Mouse (Mus musculus): ENCODE results near the gene Zbtb7b. TPM values are rescaled to one million over a fixed set of nuclear protein-coding genes. Genes with fewer than 3 reads are reported as not detected.

The Zbtb7b gene
- polyA plus RNA-seq, 1 experiment from 2014 or later = 4.8 TPM

- WGBS = 2% methylated on average over 19 of the region's 21 CpGs
- Histone ChIP-seq H3K27me3 (ENCODE audit: control insufficient read depth, insufficient read depth, low read depth, low read length) (no peaks in the 10 kb centered on the region), H3K27ac (ENCODE audit: low read length) (peak overlapping the region; percentile 90), H3K9ac (ENCODE audit: low read length) (peak overlapping the region; percentile 97), H3K4me3 (ENCODE audit: low read length) (peak overlapping the region; percentile 79), H3K4me2 (ENCODE audit: low read depth, low read length) (peak overlapping the region; percentile 79), H3K36me3 (ENCODE audit: control insufficient read depth, insufficient read depth, low read length) (peaks cover 9% of the 10 kb centered on the region), H3K4me1 (replicated peaks; ENCODE audit: control insufficient read depth, insufficient read depth, low read length) (peaks cover 39% of the 10 kb centered on the region), H3K9me3 (ENCODE audit: control insufficient read depth, low read length) (no peaks in the 10 kb centered on the region)
- ATAC-seq (ENCODE audit: low read depth) = no peak; the same call in 1 of the 2 replicates
These were observed 57.4 kb downstream of the Zbtb7b start for GRCm38 (mm10) chr3:89337062-89337720.

- 13% methylated on average over 6 of the region's 6 CpGs for WGBS
- no peak overlapping the region for H3K27ac ChIP-seq (ENCODE audit: low read length)
- no peak for ATAC-seq (ENCODE audit: low read depth)
- peak overlapping the region; percentile 79 for H3K4me3 ChIP-seq (ENCODE audit: low read length)
- H3K27me3 ChIP-seq (ENCODE audit: control insufficient read depth, insufficient read depth, low read depth, low read length) = no peaks in the 10 kb centered on the region
- H3K36me3 ChIP-seq (ENCODE audit: control insufficient read depth, insufficient read depth, low read length) = peaks cover 9% of the 10 kb centered on the region
- H3K9ac ChIP-seq (ENCODE audit: low read length) = peak overlapping the region; percentile 97
- peaks cover 39% of the 10 kb centered on the region for H3K4me1 ChIP-seq (replicated peaks; ENCODE audit: control insufficient read depth, insufficient read depth, low read length)
- H3K9me3 ChIP-seq (ENCODE audit: control insufficient read depth, low read length) = no peaks in the 10 kb centered on the region
- peak overlapping the region; percentile 79 for H3K4me2 ChIP-seq (ENCODE audit: low read depth, low read length)
These were observed 58.0 kb downstream of the Zbtb7b start for GRCm38 (mm10) chr3:89336529-89336928.

GRCm38 (mm10) chr3:89333053-89333452 is 61.5 kb downstream of the Zbtb7b start:
- no peak overlapping the region for H3K4me3 ChIP-seq (ENCODE audit: low read length)
- H3K27me3 ChIP-seq (ENCODE audit: control insufficient read depth, insufficient read depth, low read depth, low read length) = no peaks in the 10 kb centered on the region
- H3K4me1 ChIP-seq (replicated peaks; ENCODE audit: control insufficient read depth, insufficient read depth, low read length) = peaks cover 17% of the 10 kb centered on the region
- H3K27ac ChIP-seq (ENCODE audit: low read length) = no peak overlapping the region
- 51% methylated on average over 11 of the region's 11 CpGs for WGBS
- H3K4me2 ChIP-seq (ENCODE audit: low read depth, low read length) = no peak overlapping the region
- ATAC-seq (ENCODE audit: low read depth) = no peak
- no peaks in the 10 kb centered on the region for H3K9me3 ChIP-seq (ENCODE audit: control insufficient read depth, low read length)
- peaks cover 9% of the 10 kb centered on the region for H3K36me3 ChIP-seq (ENCODE audit: control insufficient read depth, insufficient read depth, low read length)
- H3K9ac ChIP-seq (ENCODE audit: low read length) = no peak overlapping the region

- peaks cover 21% of the 10 kb centered on the region for H3K4me1 ChIP-seq (replicated peaks; ENCODE audit: control insufficient read depth, insufficient read depth, low read length)
- no peak overlapping the region for H3K9ac ChIP-seq (ENCODE audit: low read length)
- peaks cover 9% of the 10 kb centered on the region for H3K36me3 ChIP-seq (ENCODE audit: control insufficient read depth, insufficient read depth, low read length)
- no peaks in the 10 kb centered on the region for H3K9me3 ChIP-seq (ENCODE audit: control insufficient read depth, low read length)
- no peak overlapping the region for H3K27ac ChIP-seq (ENCODE audit: low read length)
- WGBS = 34% methylated on average over 12 of the region's 12 CpGs
- no peaks in the 10 kb centered on the region for H3K27me3 ChIP-seq (ENCODE audit: control insufficient read depth, insufficient read depth, low read depth, low read length)
- H3K4me3 ChIP-seq (ENCODE audit: low read length) = no peak overlapping the region
- no peak for ATAC-seq (ENCODE audit: low read depth)
- H3K4me2 ChIP-seq (ENCODE audit: low read depth, low read length) = no peak overlapping the region
These were observed 62.1 kb downstream of the Zbtb7b start for GRCm38 (mm10) chr3:89332476-89332875.

GRCm38 (mm10) chr3:89332013-89332412 is 62.6 kb downstream of the Zbtb7b start:
- no peak for ATAC-seq (ENCODE audit: low read depth)
- Histone ChIP-seq H3K4me1 (replicated peaks; ENCODE audit: control insufficient read depth, insufficient read depth, low read length) (peaks cover 21% of the 10 kb centered on the region), H3K27ac (ENCODE audit: low read length) (no peak overlapping the region), H3K4me3 (ENCODE audit: low read length) (no peak overlapping the region), H3K4me2 (ENCODE audit: low read depth, low read length) (no peak overlapping the region), H3K27me3 (ENCODE audit: control insufficient read depth, insufficient read depth, low read depth, low read length) (no peaks in the 10 kb centered on the region), H3K9ac (ENCODE audit: low read length) (no peak overlapping the region), H3K9me3 (ENCODE audit: control insufficient read depth, low read length) (no peaks in the 10 kb centered on the region), H3K36me3 (ENCODE audit: control insufficient read depth, insufficient read depth, low read length) (peaks cover 9% of the 10 kb centered on the region)
- 42% methylated on average over 10 of the region's 10 CpGs for WGBS

GRCm38 (mm10) chr3:89331561-89331960 is 63.0 kb downstream of the Zbtb7b start:
- Histone ChIP-seq H3K4me1 (replicated peaks; ENCODE audit: control insufficient read depth, insufficient read depth, low read length) (peaks cover 18% of the 10 kb centered on the region), H3K4me3 (ENCODE audit: low read length) (no peak overlapping the region), H3K27me3 (ENCODE audit: control insufficient read depth, insufficient read depth, low read depth, low read length) (no peaks in the 10 kb centered on the region), H3K9ac (ENCODE audit: low read length) (no peak overlapping the region), H3K27ac (ENCODE audit: low read length) (no peak overlapping the region), H3K36me3 (ENCODE audit: control insufficient read depth, insufficient read depth, low read length) (peaks cover 9% of the 10 kb centered on the region), H3K9me3 (ENCODE audit: control insufficient read depth, low read length) (no peaks in the 10 kb centered on the region), H3K4me2 (ENCODE audit: low read depth, low read length) (no peak overlapping the region)
- 67% methylated on average over 13 of the region's 13 CpGs for WGBS
- no peak for ATAC-seq (ENCODE audit: low read depth)

GRCm38 (mm10) chr3:89330948-89331347 is 63.6 kb downstream of the Zbtb7b start:
- H3K9me3 ChIP-seq (ENCODE audit: control insufficient read depth, low read length) = no peaks in the 10 kb centered on the region
- H3K36me3 ChIP-seq (ENCODE audit: control insufficient read depth, insufficient read depth, low read length) = peaks cover 9% of the 10 kb centered on the region
- WGBS = 26% methylated on average over 10 of the region's 10 CpGs

GRCm38 (mm10) chr3:89330346-89330745 is 64.2 kb downstream of the Zbtb7b start:
- Histone ChIP-seq H3K4me2 (ENCODE audit: low read depth, low read length) (no peak overlapping the region), H3K36me3 (ENCODE audit: control insufficient read depth, insufficient read depth, low read length) (peaks cover 9% of the 10 kb centered on the region), H3K27me3 (ENCODE audit: control insufficient read depth, insufficient read depth, low read depth, low read length) (no peaks in the 10 kb centered on the region), H3K4me1 (replicated peaks; ENCODE audit: control insufficient read depth, insufficient read depth, low read length) (peaks cover 10% of the 10 kb centered on the region), H3K4me3 (ENCODE audit: low read length) (no peak overlapping the region), H3K9me3 (ENCODE audit: control insufficient read depth, low read length) (no peaks in the 10 kb centered on the region), H3K27ac (ENCODE audit: low read length) (no peak overlapping the region), H3K9ac (ENCODE audit: low read length) (no peak overlapping the region)
- WGBS = 47% methylated on average over 3 of the region's 3 CpGs
- no peak for ATAC-seq (ENCODE audit: low read depth)

More at GRCm38 (mm10) chr3:89330948-89331347, 63.6 kb downstream of the Zbtb7b start:
- no peak overlapping the region for H3K9ac ChIP-seq (ENCODE audit: low read length)
- peaks cover 11% of the 10 kb centered on the region for H3K4me1 ChIP-seq (replicated peaks; ENCODE audit: control insufficient read depth, insufficient read depth, low read length)
- no peaks in the 10 kb centered on the region for H3K27me3 ChIP-seq (ENCODE audit: control insufficient read depth, insufficient read depth, low read depth, low read length)
- H3K4me3 ChIP-seq (ENCODE audit: low read length) = no peak overlapping the region
- H3K27ac ChIP-seq (ENCODE audit: low read length) = no peak overlapping the region
- ATAC-seq (ENCODE audit: low read depth) = no peak
- H3K4me2 ChIP-seq (ENCODE audit: low read depth, low read length) = no peak overlapping the region

GRCm38 (mm10) chr3:89328623-89329022 is 66.0 kb downstream of the Zbtb7b start:
- H3K36me3 ChIP-seq (ENCODE audit: control insufficient read depth, insufficient read depth, low read length) = peaks cover 5% of the 10 kb centered on the region
- H3K27ac ChIP-seq (ENCODE audit: low read length) = no peak overlapping the region
- H3K9ac ChIP-seq (ENCODE audit: low read length) = no peak overlapping the region
- peaks cover 10% of the 10 kb centered on the region for H3K4me1 ChIP-seq (replicated peaks; ENCODE audit: control insufficient read depth, insufficient read depth, low read length)
- H3K4me2 ChIP-seq (ENCODE audit: low read depth, low read length) = no peak overlapping the region
- peak; percentile 25; the same call in 1 of the 2 replicates for ATAC-seq (ENCODE audit: low read depth)
- 22% methylated on average over 4 of the region's 4 CpGs for WGBS
- no peaks in the 10 kb centered on the region for H3K9me3 ChIP-seq (ENCODE audit: control insufficient read depth, low read length)
- H3K4me3 ChIP-seq (ENCODE audit: low read length) = no peak overlapping the region
- H3K27me3 ChIP-seq (ENCODE audit: control insufficient read depth, insufficient read depth, low read depth, low read length) = no peaks in the 10 kb centered on the region

Data from lung, embryonic 16.5 days (tissue).